Mouse (Mus musculus) adipose tissue, adult 10 weeks (tissue): ENCODE results near the gene Bicra. TPM values are rescaled to one million over a fixed set of nuclear protein-coding genes. Genes with fewer than 3 reads are reported as not detected.

Experiments used
- polyA plus RNA-seq: library from polyadenylated mRNA; stranded (reverse); fragments of 350-450 nt; fragmentation: Illumina TruSeq; extraction: RNeasy Lipid Tissue Mini Kit (QIAGEN cat#74804); gene quantifications from one replicate; pipeline ENCODE4 v1.2.3, GENCODE M21; 2014; ENCODE audit warnings: low read depth, low replicate concordance

Bicra gene
- 7.2 TPM for polyA plus RNA-seq

DNA sequence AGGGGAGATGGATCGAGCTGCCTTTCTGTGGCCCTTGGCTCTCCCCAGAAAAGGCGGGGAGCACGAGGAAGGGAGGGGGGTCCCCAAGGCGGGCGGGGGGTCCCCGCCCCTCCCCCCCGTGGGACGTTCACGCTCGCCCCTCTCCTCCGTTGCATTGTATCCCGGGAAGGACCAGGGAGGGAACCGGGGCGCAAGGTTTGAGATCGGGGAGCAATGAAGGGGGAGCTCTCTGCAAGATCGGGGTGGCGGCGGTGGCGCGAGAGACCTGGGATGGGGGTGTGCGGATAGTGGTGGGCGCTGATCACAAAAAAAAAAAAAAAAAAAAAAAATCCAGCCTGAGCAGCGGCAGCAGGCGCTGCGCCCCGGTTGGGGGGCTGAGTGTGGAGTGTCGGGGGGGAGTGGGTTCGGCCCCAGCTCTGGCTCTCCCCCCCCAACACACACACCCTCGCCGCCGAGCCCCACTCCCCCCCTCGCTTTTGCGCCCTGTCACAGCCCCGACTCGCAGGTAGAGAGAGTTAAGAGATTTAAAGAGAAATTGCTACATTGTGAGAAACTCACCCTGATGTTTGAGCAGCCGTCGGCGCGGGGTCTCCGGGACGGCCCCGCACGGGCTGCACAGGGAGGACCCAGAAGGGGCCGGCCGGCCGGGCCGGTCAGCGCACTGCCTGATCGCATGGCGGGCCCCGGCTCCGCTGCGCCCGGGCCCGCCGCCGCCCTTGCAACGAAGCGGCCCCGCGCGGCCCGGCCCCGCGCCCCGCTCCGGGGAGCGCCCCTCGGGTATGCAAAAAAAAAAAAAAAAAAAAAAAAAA is at the start of gene Bicra:
Gene Bicra (minus strand): TSS at position 584 of the 809 bp plus-strand sequence.

GRCm38 (mm10) chr7:16061219-16062098 is 13.7 kb upstream of the Bicra start, which contains the start of gene Zfp541:
Gene Zfp541 (plus strand): TSS chr7:16061814.

DNA sequence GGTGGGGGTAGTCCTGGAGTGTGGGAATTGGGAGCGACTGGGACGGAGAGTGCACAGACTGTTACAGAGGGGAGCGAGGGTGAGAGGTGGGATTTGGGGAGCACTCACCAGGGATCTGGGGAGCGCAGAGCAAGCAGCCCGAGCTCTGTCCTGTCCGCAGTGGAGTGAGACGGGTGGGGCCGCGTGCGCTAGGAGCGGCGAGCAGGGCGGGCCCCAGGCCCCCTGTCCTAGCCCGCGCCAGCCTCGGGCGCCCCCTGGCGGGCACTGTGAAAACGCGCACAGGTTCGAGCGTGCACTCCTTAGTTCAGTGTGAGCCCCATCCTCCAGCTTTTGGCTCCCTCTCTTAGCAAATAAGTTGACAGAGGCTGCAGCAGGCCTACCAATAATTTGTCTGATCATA is 80.4 kb downstream of the Bicra start, which contains the start of gene Ehd2:
Gene Ehd2 (minus strand): TSS at position 256 of the 400 bp plus-strand sequence.

DNA sequence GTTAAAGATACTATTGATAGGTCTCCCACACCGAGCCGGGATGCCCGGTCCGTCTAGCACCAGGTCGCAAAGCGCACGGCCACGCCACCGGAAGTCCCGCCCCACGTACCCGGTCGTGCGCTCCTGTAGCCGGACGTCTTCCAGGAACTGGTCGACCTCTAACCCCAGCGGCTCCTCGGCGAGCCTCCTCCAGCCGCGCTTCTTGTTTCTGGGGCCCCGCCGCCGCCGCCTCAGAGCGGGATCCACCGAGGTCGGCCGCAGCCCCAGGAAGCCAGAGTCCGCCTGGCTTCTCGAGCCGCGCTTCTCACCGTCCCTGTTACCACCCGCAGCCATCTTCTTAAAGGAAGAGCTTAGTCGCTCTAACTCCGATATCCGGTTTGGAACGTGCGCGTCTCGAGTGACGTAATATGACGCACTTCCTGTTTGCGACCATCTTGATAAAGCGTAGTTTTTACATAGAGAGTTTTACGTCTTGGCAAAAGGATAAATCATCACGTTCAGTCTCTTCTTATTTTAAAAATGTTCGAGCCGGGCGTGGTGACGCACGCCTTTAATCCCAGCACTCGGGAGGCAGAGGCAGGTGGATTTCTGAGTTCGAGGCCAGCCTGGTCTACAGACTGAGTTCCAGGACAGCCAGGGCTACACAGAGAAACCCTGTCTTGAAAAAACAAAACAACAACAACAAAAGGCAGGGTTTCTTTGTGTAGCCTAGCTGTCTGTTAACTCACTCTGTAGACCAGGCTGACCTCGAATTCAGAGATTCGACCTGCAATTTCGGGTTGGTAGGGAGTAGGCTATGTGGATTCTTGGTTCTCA is 101.8 kb downstream of the Bicra start, which contains the start of gene Nop53:
Gene Nop53 (minus strand): TSS at position 354 of the 816 bp plus-strand sequence.

DNA sequence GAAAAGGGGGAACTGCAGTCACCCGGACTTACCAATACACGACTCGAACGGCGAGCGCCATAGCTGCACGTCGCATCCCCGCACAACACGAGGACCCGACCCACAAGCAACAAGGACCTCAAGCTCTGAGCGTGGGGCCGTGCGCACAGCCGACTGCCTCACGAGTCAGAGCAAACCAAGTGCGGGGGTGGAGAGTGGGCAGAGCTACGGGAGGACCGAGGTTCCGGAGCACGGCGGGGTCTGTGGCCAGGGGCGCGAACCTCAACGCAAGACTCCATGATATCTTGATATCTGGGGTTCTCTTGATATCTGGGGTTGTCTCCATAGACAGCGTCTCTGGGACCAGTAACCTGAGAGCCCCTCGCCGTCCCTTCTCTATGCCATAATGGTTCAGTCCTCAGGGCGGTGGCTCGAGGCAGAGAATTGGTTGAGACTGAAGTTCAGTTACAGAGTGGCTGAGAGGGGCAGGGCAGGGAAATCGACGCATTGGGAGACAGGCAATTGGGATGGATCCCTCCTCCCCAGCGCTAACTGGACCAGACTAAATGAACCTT is 125.4 kb downstream of the Bicra start, which contains the start of gene Selenow:
Gene Selenow (minus strand): TSS at position 183 of the 554 bp plus-strand sequence.

Other genes starting within 250 kb of the Bicra start
- not detected for gene Obox6, start 208.2 kb downstream of the Bicra start, polyA plus RNA-seq
- not detected for gene Crx, start 168.0 kb downstream of the Bicra start, polyA plus RNA-seq
- not detected for gene Crxos, start 165.3 kb downstream of the Bicra start, polyA plus RNA-seq
- gene Selenow, start 125.5 kb downstream of the Bicra start, polyA plus RNA-seq: 259 TPM
- 190 TPM for gene Nop53, start 101.8 kb downstream of the Bicra start, polyA plus RNA-seq
- 174 TPM for gene Ehd2, start 80.4 kb downstream of the Bicra start, polyA plus RNA-seq
- 3.0 TPM for gene Zfp541, start 13.9 kb upstream of the Bicra start, polyA plus RNA-seq
- 151 TPM for gene Napa, start 50.5 kb upstream of the Bicra start, polyA plus RNA-seq
- gene Kptn, start 72.0 kb upstream of the Bicra start, polyA plus RNA-seq: 19.4 TPM
- 0.88 TPM for gene Slc8a2, start 81.9 kb upstream of the Bicra start, polyA plus RNA-seq
- 7.8 TPM for gene Meis3, start 127.2 kb upstream of the Bicra start, polyA plus RNA-seq
- gene Dhx34, start 174.1 kb upstream of the Bicra start, polyA plus RNA-seq: 10.2 TPM
- 0.96 TPM for gene C5ar2, start 196.2 kb upstream of the Bicra start, polyA plus RNA-seq
- 12.3 TPM for gene C5ar1, start 211.6 kb upstream of the Bicra start, polyA plus RNA-seq
- 27.0 TPM for gene Inafm1, start 225.7 kb upstream of the Bicra start, polyA plus RNA-seq
- gene Ccdc9, start 238.9 kb upstream of the Bicra start, polyA plus RNA-seq: 90.4 TPM